Mouse (Mus musculus) brown adipose tissue, adult 24 weeks (tissue): ENCODE data around the gene Pcf11. TPM values are rescaled to one million over a fixed set of nuclear protein-coding genes. Genes with fewer than 3 reads are reported as not detected.

Source experiments
- H3K27ac ChIP-seq: fragments of 200-500 bp; replicated peaks from 2 replicates; pipeline ENCODE4 v1.5.1; 2012; ENCODE audit warnings: low read depth, mild to moderate bottlenecking, low read length
- H3K4me1 ChIP-seq: fragments of 200-500 bp; 2 replicates; pipeline ENCODE4 v1.6.1; 2012; ENCODE audit warnings: low read length, mixed read lengths; ENCODE audit not compliant: control insufficient read depth, insufficient read depth, insufficient read length
- H3K4me3 ChIP-seq: fragments of 200-500 bp; 2 replicates; pipeline ENCODE4 v1.5.1; 2012; ENCODE audit warnings: low read depth, mild to moderate bottlenecking, low read length, moderate library complexity; ENCODE audit not compliant: insufficient read depth
- polyA plus RNA-seq: library from polyadenylated mRNA; stranded (reverse); fragments of >200 nt; gene quantifications from 2 replicates; pipeline ENCODE4 v1.2.4, GENCODE M21; 2012; ENCODE audit not compliant: missing spikeins, insufficient read depth, insufficient read length

Gene Pcf11
- polyA plus RNA-seq, 1 experiment, result 20.2 TPM

DNA sequence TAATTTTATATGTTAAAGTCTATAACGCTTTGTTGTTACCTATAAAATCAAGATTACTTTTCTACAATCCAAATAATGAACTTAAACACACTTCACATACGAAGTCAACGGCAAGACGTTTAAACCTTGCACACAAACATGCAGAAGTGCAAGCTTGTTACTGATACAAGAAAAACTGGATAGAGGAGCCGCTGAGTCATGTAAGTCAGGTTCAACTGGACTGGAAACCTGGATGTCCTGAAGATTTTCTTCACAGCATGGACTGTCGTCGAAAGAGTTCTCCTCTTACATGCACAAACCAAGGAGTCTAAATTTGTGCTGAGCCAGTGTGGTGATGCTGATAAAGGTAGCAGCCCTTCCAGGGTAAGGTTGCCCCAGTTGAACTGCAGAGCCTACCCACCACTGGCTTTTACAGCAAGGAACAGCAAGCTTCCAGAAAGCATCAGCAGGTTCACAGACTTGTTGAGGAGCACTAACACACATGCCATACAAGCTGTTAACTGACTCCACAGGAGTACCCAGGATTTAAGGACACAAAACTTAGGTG, 3.4 kb downstream of the Pcf11 start:
- no peak overlapping the region for H3K27ac ChIP-seq
- no peaks in the 10 kb centered on the region for H3K4me1 ChIP-seq
- H3K4me3 ChIP-seq, result peak overlapping the region; percentile 2

DNA sequence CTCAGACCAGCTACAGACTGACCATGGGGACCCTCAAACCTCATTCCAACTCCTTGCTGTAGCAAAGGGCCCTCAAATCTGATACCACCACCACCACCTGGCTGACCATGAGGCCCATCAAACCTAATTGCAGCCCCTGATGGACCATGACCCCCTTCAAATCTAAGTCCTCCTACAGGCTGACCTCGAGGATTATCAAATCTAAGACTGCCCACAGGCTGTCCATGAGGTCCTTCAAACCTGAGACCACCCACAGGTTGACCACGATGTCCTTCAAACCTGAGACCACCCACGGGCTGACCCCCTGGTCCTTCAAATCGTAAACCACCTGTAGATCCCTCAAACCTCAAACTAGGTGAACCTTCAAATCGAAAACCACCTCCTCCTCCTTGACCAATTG, 11.7 kb downstream of the Pcf11 start:
- 0 out of 2 replicates have a peak, but pooled peaks cover 3% of the 10 kb centered on the region for H3K4me1 ChIP-seq
- H3K27ac ChIP-seq, result no peak overlapping the region

DNA sequence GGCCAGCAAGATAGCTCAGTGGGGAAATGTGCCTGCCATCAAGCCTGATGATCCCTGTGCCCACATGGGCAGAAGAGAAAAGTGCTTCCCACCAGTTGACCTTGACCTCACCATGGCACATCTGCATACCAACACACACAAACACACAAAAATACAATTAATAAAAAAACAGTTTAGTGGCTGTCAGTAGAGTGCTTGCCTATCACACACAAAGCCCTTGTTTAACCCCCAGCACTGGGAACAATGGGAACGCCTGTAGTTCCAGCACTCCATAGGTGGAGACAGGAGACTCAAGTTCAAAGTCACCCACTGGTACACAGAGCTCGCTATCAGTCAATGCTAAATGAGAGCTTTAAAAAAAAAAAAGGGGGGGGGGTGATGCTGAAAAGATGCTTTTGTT, 13.3 kb downstream of the Pcf11 start:
- no peak overlapping the region for H3K4me3 ChIP-seq
- 0 out of 2 replicates have a peak, but pooled peaks cover 3% of the 10 kb centered on the region for H3K4me1 ChIP-seq
- H3K27ac ChIP-seq, result no peak overlapping the region

More for the DNA sequence above, 11.7 kb downstream of the Pcf11 start:
- H3K4me3 ChIP-seq, result no peak overlapping the region

DNA sequence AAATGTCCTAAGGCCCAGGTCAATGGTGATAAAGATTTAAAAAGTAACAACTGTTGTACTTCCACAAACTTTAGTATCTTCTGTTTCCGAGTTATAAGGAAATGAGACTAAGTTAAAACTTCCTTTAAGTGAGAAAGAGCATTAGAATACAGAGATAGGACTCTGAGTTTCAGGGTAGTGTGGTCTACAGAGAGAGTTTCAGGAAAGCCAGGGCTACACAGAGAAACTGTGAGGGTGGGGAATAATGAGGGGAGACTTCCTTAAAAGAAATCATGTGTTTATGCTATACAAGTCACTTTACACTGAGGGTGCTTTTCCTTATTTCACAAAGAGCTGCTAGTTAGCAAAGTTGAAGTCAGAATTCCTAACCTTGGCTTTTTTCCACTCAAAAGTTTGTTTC, 16.4 kb downstream of the Pcf11 start:
- Histone ChIP-seq H3K27ac (no peak overlapping the region), H3K4me3 (no peak overlapping the region), H3K4me1 (0 out of 2 replicates have a peak, but pooled peaks cover 3% of the 10 kb centered on the region)

DNA sequence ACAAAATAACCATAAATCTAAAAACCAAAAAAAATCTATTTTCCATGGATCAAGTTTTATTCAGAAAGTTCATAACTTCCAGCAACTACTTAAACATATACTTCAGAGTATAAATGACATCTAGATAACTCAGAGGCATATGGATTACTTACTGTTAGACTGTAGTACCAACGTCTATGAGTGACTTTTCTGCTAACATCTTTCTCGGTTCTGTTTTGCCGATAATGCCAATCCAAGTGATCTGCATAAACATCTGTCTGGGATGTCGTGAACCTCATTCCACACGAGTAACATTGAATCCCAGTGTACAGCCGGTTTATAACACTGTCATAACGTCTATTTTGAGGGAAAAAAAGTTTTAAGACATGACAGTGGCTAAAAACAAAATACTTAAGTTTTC, 21.9 kb downstream of the Pcf11 start:
- Histone ChIP-seq H3K4me3 (no peak overlapping the region), H3K27ac (no peak overlapping the region), H3K4me1 (no peaks in the 10 kb centered on the region)

DNA sequence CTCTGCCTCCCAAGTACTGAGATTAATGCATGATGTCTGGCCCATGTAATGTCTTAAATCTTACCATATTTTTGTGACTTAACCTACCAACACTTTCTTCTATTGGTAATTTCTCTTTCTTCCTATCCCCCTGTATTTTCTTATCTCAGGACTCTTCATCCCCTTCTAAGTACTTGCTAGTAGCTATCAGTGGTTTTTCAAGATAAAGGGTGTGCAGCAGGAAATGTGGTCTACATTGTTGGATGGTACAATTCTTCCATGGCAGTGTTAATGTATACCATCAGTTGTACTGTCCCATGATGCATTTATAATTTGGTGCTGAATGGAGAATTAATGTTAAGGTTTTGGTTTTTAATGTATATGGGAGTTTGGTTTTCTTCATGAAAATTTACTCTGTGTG, 27.4 kb downstream of the Pcf11 start:
- H3K4me3 ChIP-seq, result no peak overlapping the region

DNA sequence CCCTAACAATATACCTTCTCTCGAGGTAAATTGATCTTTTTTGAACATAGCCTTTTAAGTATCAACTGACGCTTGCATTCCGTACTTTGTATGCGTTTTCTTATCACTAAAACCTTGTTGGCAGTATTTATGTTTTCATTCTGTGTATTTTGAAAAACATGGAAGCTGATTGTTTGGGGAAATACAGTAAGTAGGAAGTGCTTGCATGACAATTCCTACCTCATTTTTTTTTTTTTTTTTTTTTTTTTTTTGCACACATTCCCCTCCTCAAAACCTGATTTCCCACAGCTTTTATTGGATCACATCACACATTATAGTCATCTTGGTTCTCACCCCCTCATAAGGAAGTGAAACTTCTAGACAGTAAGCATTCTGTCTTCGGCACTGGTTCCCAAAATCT, 31.7 kb downstream of the Pcf11 start:
- Histone ChIP-seq H3K4me1 (peaks cover 3% of the 10 kb centered on the region), H3K4me3 (no peak overlapping the region), H3K27ac (no peak overlapping the region)

More for the DNA sequence above, 27.4 kb downstream of the Pcf11 start:
- no peaks in the 10 kb centered on the region for H3K4me1 ChIP-seq
- H3K27ac ChIP-seq, result no peak overlapping the region

DNA sequence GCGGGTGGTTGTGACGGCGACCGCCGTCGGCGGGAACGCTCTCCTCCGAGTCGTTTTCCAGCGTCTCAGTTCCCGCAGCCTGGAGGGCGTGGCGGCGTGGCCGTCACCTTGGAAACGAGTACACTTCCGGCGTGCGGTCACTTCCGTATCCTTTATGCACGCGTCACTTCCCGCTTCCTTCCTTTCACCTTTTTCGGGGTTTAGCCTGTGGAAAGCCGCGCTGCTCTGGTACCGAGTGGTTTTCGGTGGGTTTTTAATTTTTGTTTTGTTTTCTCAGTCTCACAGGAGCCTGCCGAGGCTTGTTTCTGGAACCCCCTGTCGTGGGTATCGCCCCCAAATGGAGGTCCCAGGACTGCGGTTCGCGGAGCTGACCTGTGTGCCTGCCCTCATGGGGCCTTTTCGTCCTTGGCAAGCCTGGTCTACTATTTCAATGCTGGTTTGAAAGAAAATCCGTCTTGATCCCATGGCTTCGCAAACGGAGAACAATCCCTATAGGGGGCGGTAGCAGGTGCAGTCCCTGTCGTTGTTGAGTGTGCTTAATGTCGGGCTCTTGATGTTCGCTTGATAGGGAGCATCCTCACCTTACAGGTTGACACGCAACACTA, 32.6 kb downstream of the Pcf11 start, which contains the start of gene Ankrd42:
TSS of gene Ankrd42 (minus strand) at position 122 of the 605 bp plus-strand sequence.
- H3K4me1 ChIP-seq, result peaks cover 3% of the 10 kb centered on the region
- H3K4me3 ChIP-seq, result peak within 1 kb of the TSS; percentile 77

DNA sequence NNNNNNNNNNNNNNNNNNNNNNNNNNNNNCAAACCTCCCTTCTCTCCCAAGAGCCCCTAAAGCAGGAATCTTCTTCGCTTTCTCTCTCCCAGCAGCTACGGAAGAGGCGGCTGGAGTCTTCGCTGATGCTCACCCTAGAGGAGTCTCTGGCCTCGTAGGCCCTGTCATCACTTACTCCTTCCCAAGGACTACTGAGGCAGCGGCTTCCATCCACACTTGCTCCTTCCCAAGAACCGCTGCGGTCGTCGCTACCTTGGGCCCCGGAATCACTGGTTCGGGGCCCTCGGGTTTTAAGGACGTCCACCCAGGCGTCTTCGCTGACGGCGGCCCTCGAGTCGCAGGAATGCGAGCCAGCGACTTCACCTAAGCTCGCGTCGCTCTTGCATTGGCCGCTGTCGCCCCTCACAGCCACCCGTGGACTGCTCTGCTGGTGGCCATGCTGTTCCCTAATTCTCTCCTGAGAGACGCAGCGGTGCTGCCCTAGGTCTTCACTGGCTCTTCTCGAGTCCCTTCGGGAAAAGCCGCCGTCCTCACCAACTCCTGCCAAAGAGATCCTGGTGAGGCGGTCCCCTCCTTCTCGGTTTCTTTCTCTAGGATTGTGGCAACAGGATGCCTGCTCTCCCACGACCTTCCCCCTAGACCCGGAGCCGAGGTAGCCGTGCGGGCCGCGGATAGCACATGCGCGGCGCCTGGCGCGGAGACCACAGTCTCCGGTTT, 33.3 kb downstream of the Pcf11 start:
- H3K4me3 ChIP-seq, result peak overlapping the region; percentile 77
- peaks cover 3% of the 10 kb centered on the region for H3K4me1 ChIP-seq
- H3K27ac ChIP-seq, result no peak overlapping the region; the same call in 1 of the 2 replicates

More for the DNA sequence above, 32.6 kb downstream of the Pcf11 start, which contains the start of gene Ankrd42:
- peak within 1 kb of the TSS; percentile 93 for H3K27ac ChIP-seq

DNA sequence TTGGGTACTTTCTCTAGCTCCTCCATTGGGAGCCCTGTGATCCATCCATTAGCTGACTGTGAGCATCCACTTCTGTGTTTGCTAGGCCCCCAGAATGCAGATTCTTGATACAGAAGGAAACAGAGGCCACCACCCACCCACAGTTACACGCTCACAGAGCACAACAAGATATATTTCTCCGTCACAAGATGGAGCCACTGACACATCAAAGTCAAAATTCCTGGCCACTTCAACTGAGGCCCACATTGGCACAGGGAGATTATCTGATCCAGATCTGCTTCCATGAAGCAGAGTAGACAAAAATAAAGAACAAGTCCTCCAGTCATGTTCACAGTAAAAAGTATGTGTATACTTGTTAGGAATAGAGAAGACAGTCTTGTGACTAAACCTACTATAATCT, 39.6 kb downstream of the Pcf11 start:
- Histone ChIP-seq H3K27ac (no peak overlapping the region), H3K4me1 (no peaks in the 10 kb centered on the region), H3K4me3 (no peak overlapping the region)

DNA sequence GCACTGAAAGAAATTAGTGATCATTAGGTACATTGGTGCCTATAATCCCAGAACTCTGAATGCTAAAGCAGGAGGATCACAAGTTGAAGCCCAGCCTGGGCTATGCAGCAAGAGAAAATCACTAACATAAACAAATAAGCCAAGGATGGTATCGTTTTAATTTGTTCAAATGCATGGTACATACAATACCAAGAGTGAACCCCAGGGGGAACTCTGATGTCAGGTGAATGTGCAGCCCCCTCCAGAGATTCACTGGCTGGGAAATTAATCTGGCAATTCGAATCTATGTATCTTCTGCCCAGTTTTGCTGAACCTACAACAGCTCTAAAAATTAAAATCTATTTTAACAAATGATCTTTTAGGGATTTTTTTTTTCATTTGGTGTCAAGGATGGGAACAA, 45.2 kb downstream of the Pcf11 start:
- H3K4me3 ChIP-seq, result no peak overlapping the region
- no peak overlapping the region for H3K27ac ChIP-seq

DNA sequence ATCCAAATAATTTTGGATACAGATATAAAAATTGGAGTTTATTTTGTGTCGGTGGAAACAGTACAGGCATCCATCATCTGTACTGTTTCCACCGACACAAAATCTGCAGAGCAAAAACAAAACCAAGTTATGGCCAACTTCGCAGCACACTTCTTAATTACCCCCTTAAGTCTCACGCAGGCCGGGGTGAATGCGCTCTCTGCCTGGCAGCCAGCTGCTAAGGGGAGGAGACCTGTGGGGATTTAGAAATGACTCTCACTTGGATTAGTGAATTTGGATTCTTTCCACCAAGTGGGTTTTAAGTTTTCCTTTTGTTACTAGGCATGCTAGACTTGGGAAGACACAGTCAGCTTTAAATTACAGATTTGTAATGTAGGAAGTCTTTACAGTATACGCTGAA, 58.9 kb downstream of the Pcf11 start:
- Histone ChIP-seq H3K4me3 (no peak overlapping the region), H3K4me1 (no peaks in the 10 kb centered on the region), H3K27ac (no peak overlapping the region)

More for the DNA sequence above, 45.2 kb downstream of the Pcf11 start:
- no peaks in the 10 kb centered on the region for H3K4me1 ChIP-seq

DNA sequence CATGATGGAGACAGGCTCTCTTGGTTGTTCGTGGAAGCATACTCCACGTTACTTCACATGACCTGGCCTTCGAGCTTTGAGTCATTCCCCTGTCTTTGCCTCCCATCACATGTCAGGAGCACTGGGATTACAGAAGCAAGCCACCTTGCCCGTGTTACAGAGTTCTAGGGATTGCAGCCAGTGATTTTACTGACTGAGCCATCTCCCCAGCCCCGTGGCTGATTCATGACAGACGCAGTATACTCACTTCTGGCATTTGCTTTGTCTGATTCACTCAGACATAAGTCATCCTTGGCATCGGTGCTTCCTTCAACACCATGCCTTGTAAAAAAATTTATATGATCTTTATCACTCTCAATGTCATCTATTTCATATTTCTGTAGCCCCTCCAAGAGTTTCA, 64.8 kb downstream of the Pcf11 start:
- Histone ChIP-seq H3K4me3 (no peak overlapping the region), H3K27ac (no peak overlapping the region), H3K4me1 (no peaks in the 10 kb centered on the region)
